Mouse (Mus musculus) lung, postnatal 0 days (tissue): ENCODE measurements around the gene Nfic.

Experiments
- CTCF ChIP-seq: IDR thresholded peaks from 2 replicates; pipeline ENCODE4 v1.5.1; 2016; ENCODE audit warnings: antibody characterized with exemption, mild to moderate bottlenecking
- EP300 ChIP-seq: IDR thresholded peaks from 2 replicates; pipeline ENCODE4 v1.6.1; 2016; ENCODE audit warnings: antibody characterized with exemption, mild to moderate bottlenecking, control low read depth

GRCm38 (mm10) chr10:81466066-81466465 lies 10.6 kb upstream of the Nfic start:
- TF ChIP-seq CTCF (no peak), EP300 (no peak)
